Mouse (Mus musculus) intestine, embryonic 14.5 days (tissue): ENCODE measurements around the gene Ddah2. TPM values are rescaled to one million over a fixed set of nuclear protein-coding genes. Genes with fewer than 3 reads are reported as not detected.

Experiments used
- ATAC-seq: fragments of 200-750 bp; cut with Nextera tagmentation; replicated peaks from 2 replicates; pipeline ENCODE4 v1.8.0; 2017; ENCODE audit warnings: low read depth, moderate number of reproducible peaks, moderate TSS enrichment, moderate library complexity; ENCODE audit not compliant: low FRiP score, low TSS enrichment
- DNase-seq: peaks from one replicate; pipeline ENCODE4 v3.0.0-alpha.2; 2018; ENCODE audit warnings: low spot score
- H3K27ac ChIP-seq: fragments of 300-500 bp; sonication (generic); 2 replicates; pipeline ENCODE4 v1.5.1; 2014; ENCODE audit warnings: low read depth, mild to moderate bottlenecking, control low read depth
- H3K27me3 ChIP-seq: fragments of 300-500 bp; sonication (generic); replicated peaks from 2 replicates; pipeline ENCODE4 v1.6.1; 2014; ENCODE audit warnings: low read length, control low read depth; ENCODE audit not compliant: control insufficient read depth, insufficient read depth
- H3K36me3 ChIP-seq: fragments of 300-500 bp; sonication (generic); 2 replicates; pipeline ENCODE4 v1.6.1; 2014; ENCODE audit warnings: low read length, control low read depth; ENCODE audit not compliant: control insufficient read depth, insufficient read depth
- H3K4me1 ChIP-seq: fragments of 300-500 bp; sonication (generic); replicated peaks from 2 replicates; pipeline ENCODE4 v1.6.1; 2014; ENCODE audit warnings: low read length, control low read depth, mixed read lengths; ENCODE audit not compliant: control insufficient read depth, insufficient read depth
- H3K4me2 ChIP-seq: fragments of 300-500 bp; sonication (generic); 2 replicates; pipeline ENCODE4 v1.6.1; 2014; ENCODE audit warnings: low read length
- H3K4me3 ChIP-seq: fragments of 300-500 bp; sonication (generic); 2 replicates; pipeline ENCODE4 v1.5.1; 2014; ENCODE audit warnings: low read depth, low read length, control low read depth, mixed read lengths
- H3K9ac ChIP-seq: fragments of 300-500 bp; sonication (generic); 2 replicates; pipeline ENCODE4 v1.6.1; 2014; ENCODE audit warnings: mild to moderate bottlenecking, low read length
- H3K9me3 ChIP-seq: fragments of 300-500 bp; sonication (generic); 2 replicates; pipeline ENCODE4 v1.6.1; 2016; ENCODE audit warnings: low read length, control low read depth; ENCODE audit not compliant: control insufficient read depth
- WGBS: fragments of 180-500 bp; shearing (Covaris S2); extraction: QIAGEN DNeasy Blood & Tissue Kit; methylation state at CpG from one replicate; pipeline ENCODE4 v1.1.7; 2014; 5-methylcytosine and 5-hydroxymethylcytosine counted together
- polyA plus RNA-seq: library from polyadenylated mRNA; unstranded; fragments of >200 nt; fragmentation: Nextera tagmentation; extraction: Ambion mirVana; gene quantifications from 2 replicates; pipeline ENCODE4 v1.2.1, GENCODE M21; 2014

The Ddah2 gene
- polyA plus RNA-seq, 1 experiment from 2014 or later, result 278 TPM

- no peaks in the 10 kb centered on the region for H3K27me3 ChIP-seq
- no peak for ATAC-seq
- H3K9ac ChIP-seq, result no peak within 1 kb of the TSS
- peaks cover 6% of the 10 kb centered on the region; the same call in 1 of the 2 replicates for H3K4me1 ChIP-seq
- no peak within 1 kb of the TSS for H3K4me3 ChIP-seq
- no peak for DNase-seq
- H3K27ac ChIP-seq, result no peak within 1 kb of the TSS
- H3K9me3 ChIP-seq, result no peaks in the 10 kb centered on the region
- H3K36me3 ChIP-seq, result no peaks in the 10 kb centered on the region
- 67% methylated on average over 7 of the region's 7 CpGs for WGBS
- H3K4me2 ChIP-seq, result no peak within 1 kb of the TSS
These were observed 26.5 kb downstream of the Ddah2 start, which contains the start of gene Ly6g6f for GRCm38 (mm10) chr17:35085208-35085865. Gene Ly6g6f, minus strand, starts transcription at chr17:35085610.

GRCm38 (mm10) chr17:35088151-35088550, 29.3 kb downstream of the Ddah2 start:
- WGBS, result 62% methylated on average over 2 of the region's 2 CpGs
- no peak overlapping the region for H3K9ac ChIP-seq
- H3K4me3 ChIP-seq, result no peak overlapping the region
- no peaks in the 10 kb centered on the region for H3K27me3 ChIP-seq
- H3K36me3 ChIP-seq, result peaks cover 22% of the 10 kb centered on the region
- H3K27ac ChIP-seq, result no peak overlapping the region
- no peak for DNase-seq
- no peak overlapping the region for H3K4me2 ChIP-seq
- H3K9me3 ChIP-seq, result no peaks in the 10 kb centered on the region
- H3K4me1 ChIP-seq, result peaks cover 11% of the 10 kb centered on the region; the same call in 1 of the 2 replicates
- no peak for ATAC-seq

GRCm38 (mm10) chr17:35088825-35089644, 30.2 kb downstream of the Ddah2 start, which contains the start of gene Abhd16a:
Gene Abhd16a, plus strand, starts transcription at chr17:35089263.
- Histone ChIP-seq H3K27me3 (no peaks in the 10 kb centered on the region), H3K4me3 (peak within 1 kb of the TSS; percentile 62), H3K36me3 (peaks cover 29% of the 10 kb centered on the region), H3K9me3 (no peaks in the 10 kb centered on the region), H3K4me1 (peaks cover 11% of the 10 kb centered on the region; the same call in 1 of the 2 replicates), H3K4me2 (peak within 1 kb of the TSS; percentile 84), H3K9ac (peak within 1 kb of the TSS; percentile 89), H3K27ac (peak within 1 kb of the TSS; percentile 98)
- peak; percentile 96 for ATAC-seq
- DNase-seq, result peak; percentile 97
- WGBS, result 4% methylated on average over 58 of the region's 67 CpGs

- Histone ChIP-seq H3K36me3 (peaks cover 42% of the 10 kb centered on the region), H3K4me1 (peaks cover 11% of the 10 kb centered on the region; the same call in 1 of the 2 replicates), H3K4me2 (peak overlapping the region; percentile 84), H3K9me3 (no peaks in the 10 kb centered on the region), H3K27me3 (no peaks in the 10 kb centered on the region), H3K27ac (no peak overlapping the region), H3K9ac (peak overlapping the region; percentile 89), H3K4me3 (peak overlapping the region; percentile 62)
- DNase-seq, result no peak
- WGBS, result 71% methylated on average over 8 of the region's 8 CpGs
- no peak for ATAC-seq
These were observed 31.5 kb downstream of the Ddah2 start for GRCm38 (mm10) chr17:35090166-35090932.

GRCm38 (mm10) chr17:35092403-35093198, 33.8 kb downstream of the Ddah2 start:
- ATAC-seq, result no peak
- Histone ChIP-seq H3K36me3 (peaks cover 60% of the 10 kb centered on the region), H3K4me1 (peaks cover 11% of the 10 kb centered on the region; the same call in 1 of the 2 replicates), H3K9me3 (no peaks in the 10 kb centered on the region), H3K27ac (no peak overlapping the region), H3K4me2 (no peak overlapping the region), H3K27me3 (no peaks in the 10 kb centered on the region), H3K9ac (no peak overlapping the region), H3K4me3 (no peak overlapping the region)
- no peak for DNase-seq
- 87% methylated on average over 14 of the region's 14 CpGs for WGBS

- H3K27me3 ChIP-seq, result no peaks in the 10 kb centered on the region
- no peak overlapping the region for H3K4me2 ChIP-seq
- no peaks in the 10 kb centered on the region for H3K9me3 ChIP-seq
- WGBS, result 86% methylated on average over 15 of the region's 15 CpGs
- no peak overlapping the region for H3K27ac ChIP-seq
- H3K9ac ChIP-seq, result no peak overlapping the region
- H3K36me3 ChIP-seq, result peaks cover 82% of the 10 kb centered on the region
- DNase-seq (no peak), ATAC-seq (no peak)
- peaks cover 11% of the 10 kb centered on the region; the same call in 1 of the 2 replicates for H3K4me1 ChIP-seq
- H3K4me3 ChIP-seq, result no peak overlapping the region
These were observed 35.9 kb downstream of the Ddah2 start for GRCm38 (mm10) chr17:35094475-35095365.

GRCm38 (mm10) chr17:35096597-35096996, 37.8 kb downstream of the Ddah2 start:
- peaks cover 92% of the 10 kb centered on the region for H3K36me3 ChIP-seq
- no peak for DNase-seq
- WGBS, result 91% methylated on average over 12 of the region's 12 CpGs

More at GRCm38 (mm10) chr17:35096597-35096996, 37.8 kb downstream of the Ddah2 start:
- Histone ChIP-seq H3K27me3 (no peaks in the 10 kb centered on the region), H3K27ac (no peak overlapping the region), H3K4me1 (no peaks in the 10 kb centered on the region), H3K4me3 (no peak overlapping the region), H3K9me3 (no peaks in the 10 kb centered on the region), H3K9ac (no peak overlapping the region), H3K4me2 (no peak overlapping the region)
- no peak for ATAC-seq
